Mouse (Mus musculus) olfactory bulb, adult 2 months (tissue): ENCODE measurements around the gene P2ry14.

Source experiments
- CTCF ChIP-seq: fragments of 200-500 bp; IDR thresholded peaks from 2 replicates; pipeline ENCODE4 v1.5.1; 2012; ENCODE audit warnings: low read depth, mild to moderate bottlenecking, low read length, moderate library complexity; ENCODE audit not compliant: insufficient read depth
- POLR2A ChIP-seq: fragments of 200-500 bp; IDR thresholded peaks from 2 replicates; pipeline ENCODE4 v1.6.1; 2012; ENCODE audit warnings: mild to moderate bottlenecking, low read depth, low read length, moderate library complexity; ENCODE audit not compliant: insufficient read depth

DNA sequence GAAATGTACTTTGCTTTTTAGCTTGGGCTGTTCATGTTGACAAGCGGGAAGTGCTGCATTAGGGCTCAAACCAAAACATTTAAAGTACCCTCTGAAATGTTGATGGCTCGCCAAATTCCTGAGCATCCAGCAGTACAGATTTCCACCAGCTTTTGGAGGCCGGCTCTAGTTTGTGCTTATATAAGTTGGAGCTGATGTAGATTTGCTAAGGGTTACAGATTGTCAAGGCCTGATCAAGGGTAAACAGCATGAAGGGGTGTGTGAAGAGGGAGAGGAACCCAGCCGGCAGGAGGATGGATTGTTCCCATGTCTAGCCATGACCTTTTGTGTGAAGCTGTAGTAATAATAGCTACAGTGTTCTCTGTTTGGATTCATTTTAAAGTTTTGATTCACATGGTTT is 22.3 kb downstream of the P2ry14 start:
- TF ChIP-seq CTCF (no peak), POLR2A (no peak)
